Mouse (Mus musculus): ENCODE results near the gene P2rx6.

P2rx6 gene

DNA sequence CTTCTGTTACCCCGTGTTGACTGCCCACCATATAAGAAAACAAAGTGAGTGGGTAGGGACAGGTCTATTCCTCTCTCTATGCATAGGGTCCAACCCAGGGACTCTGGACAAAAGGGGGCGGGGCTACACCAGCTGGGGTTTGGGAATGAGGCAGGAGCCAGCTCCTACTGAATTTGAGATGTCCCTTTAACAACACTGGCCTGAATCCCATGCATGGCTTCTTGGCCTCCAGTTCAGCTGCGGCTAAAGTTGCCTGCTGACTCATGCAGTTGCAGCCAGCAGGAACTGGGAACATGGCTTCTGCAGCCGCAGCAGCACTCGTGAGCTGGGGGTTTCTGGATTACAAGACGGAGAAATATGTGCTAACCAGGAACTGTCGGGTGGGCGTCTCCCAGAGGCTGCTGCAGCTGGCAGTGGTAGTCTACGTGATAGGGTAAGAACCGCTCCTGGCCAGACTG is at the start of gene P2rx6:
Gene P2rx6, plus strand, starts transcription at position 135 of the 458 bp plus-strand sequence.
- no peak for DNase-seq (ENCODE audit: low spot score)

GRCm38 (mm10) chr16:17518910-17519309 is 42.8 kb upstream of the P2rx6 start:
- no peak for DNase-seq (ENCODE audit: low spot score)

DNA sequence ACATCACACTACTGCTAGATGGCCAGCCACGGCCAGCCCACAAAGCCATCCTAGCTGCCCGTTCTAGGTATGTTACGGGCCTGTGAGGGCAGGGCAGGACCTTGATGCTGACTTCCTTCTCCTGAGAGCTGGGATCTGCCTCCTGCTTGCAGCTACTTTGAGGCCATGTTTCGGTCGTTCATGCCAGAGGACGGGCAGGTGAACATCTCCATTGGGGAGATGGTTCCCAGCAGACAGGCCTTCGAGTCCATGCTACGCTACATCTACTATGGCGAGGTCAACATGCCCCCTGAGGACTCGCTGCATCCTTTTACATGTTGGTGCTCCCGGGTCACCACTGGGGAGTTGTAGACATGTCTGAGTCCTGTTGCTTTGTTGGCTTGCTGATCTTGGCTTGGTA is 37.5 kb upstream of the P2rx6 start:
- DNase-seq (ENCODE audit: low spot score): no peak

GRCm38 (mm10) chr16:17525524-17525923 is 36.2 kb upstream of the P2rx6 start:
- no peak for DNase-seq (ENCODE audit: low spot score)

- DNase-seq (ENCODE audit: low spot score): no peak
These were observed 35.5 kb upstream of the P2rx6 start for GRCm38 (mm10) chr16:17526223-17526622.

GRCm38 (mm10) chr16:17527606-17528005 is 34.1 kb upstream of the P2rx6 start:
- DNase-seq (ENCODE audit: low spot score): no peak

DNA sequence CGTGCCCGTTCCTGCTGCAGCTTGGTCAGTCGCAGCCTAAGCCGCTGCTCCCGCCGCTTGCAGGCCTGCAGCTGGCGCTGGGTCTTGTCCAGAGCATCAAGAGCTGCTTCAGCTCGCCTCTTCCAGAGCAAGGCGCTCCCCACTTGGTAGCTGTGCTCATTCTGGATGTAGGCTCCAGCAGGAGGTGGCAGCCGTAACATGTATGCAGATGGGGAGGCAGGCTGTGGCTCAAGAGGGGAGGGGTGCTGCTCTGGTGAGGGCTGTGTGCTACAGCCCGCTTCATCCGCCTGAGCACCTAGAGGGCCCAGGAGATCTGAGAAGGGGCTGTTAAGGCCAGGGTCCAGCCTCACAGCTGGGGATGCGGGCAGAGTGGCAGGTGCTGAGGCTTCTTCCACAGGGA is 33.4 kb upstream of the P2rx6 start:
- DNase-seq (ENCODE audit: low spot score): no peak

- no peak for DNase-seq (ENCODE audit: low spot score)
These were observed 31.6 kb upstream of the P2rx6 start for GRCm38 (mm10) chr16:17529981-17530586.

DNA sequence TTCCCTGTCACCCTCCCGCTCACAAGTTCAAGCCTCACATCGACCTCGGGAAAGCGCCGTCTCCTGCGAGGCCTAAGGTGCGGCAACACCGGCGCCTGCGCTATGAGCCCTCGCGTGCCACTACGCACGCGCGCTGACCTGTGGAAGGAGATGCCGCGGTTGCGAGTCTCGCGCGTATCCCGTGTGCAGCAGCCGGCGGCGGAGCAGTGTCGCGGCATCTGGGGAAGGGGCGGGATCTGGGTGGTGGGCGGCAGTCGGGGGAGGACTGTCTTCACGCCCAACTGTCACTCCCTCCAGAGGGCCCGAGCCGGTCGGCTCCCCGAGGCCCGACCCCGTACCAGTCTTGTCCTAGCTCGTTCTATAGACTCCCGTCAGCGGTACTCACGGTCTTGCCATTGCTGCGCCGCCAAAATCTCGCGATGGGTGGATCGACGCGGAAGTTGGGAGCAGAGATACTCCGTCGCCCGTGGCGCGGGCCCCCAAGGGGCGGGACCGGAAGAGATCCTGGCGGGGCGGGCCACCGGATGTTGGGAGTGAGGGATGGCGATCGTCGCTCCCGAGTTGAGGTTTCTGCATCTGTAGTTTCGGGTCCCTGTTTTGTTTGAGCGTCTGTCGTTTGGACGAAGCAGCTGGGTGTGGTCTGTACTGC is 30.9 kb upstream of the P2rx6 start, which contains the start of gene Thap7:
Gene Thap7, minus strand, starts transcription at position 497 of the 649 bp plus-strand sequence.
- DNase-seq (ENCODE audit: low spot score): peak; percentile 94

- DNase-seq (ENCODE audit: low spot score): no peak
These were observed 29.4 kb upstream of the P2rx6 start for GRCm38 (mm10) chr16:17532271-17532670.

DNA sequence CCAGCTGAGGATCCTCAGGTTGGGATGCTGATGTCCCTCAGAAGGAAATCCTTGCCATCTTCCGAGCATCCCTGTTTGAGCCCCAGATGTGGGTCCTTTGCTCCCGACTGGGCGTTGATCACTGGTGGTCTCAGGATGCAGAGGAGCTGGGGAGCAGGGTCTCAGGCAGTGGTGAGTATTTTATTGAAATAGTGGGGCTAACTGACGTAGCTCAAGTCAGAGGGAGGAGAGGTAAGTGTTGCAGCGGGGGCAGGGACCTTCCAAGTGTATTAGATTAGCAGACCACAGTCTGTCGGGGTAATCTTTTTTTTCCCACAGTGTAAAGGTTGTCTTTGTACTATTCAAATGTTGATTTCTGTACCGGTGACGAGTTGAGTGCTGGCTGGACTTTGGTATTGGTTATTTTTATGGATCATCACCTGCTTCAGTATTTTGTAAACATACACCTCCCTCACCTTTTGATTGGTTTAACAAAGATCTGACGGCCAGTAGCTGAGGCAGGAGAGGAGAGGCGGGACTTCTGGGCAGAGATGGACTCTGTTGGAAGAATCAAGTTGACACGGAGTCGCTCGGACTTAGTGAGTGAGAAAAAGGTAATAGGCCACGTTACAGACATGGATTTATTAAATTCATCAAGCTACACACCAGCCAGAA is 28.9 kb upstream of the P2rx6 start:
- DNase-seq (ENCODE audit: low spot score): no peak

DNA sequence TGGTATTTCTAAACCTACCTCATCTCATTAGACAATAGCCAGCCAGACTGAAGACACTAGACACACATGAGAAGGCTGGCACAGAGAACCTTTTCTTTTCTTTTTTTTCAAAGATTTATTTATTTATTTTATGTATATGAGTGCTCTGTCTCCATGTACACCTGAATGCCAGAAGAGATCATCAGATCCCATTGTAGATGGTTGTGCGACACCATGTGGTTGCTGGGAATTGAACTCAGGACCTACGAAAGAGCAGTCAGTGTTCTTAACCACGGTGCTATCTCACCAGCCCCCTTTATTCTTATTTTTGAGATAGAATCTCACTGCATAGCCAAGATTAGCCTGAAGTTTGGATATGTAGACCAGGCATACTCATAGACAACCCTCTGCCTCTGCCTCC is 25.1 kb upstream of the P2rx6 start:
- no peak for DNase-seq (ENCODE audit: low spot score)

DNA sequence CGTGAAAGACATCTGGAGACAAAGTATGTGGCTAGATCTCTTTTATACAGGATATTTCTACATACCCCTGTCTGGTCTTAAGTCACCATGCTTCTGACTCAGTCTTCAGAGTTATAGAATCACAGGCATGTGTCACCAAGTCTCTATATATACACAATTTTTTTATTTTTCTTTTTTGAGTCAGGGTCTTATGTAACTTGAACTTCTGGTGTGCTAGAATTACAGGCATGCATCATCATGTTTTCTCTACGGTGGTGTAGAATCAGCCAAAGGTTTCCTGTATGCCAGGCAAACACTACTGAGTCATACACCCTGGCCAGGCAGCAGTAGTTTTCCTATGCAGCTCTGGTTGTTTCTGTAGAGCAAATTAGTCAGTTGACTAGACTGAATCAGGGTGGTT is 19.1 kb upstream of the P2rx6 start:
- no peak for DNase-seq (ENCODE audit: low spot score)

DNA sequence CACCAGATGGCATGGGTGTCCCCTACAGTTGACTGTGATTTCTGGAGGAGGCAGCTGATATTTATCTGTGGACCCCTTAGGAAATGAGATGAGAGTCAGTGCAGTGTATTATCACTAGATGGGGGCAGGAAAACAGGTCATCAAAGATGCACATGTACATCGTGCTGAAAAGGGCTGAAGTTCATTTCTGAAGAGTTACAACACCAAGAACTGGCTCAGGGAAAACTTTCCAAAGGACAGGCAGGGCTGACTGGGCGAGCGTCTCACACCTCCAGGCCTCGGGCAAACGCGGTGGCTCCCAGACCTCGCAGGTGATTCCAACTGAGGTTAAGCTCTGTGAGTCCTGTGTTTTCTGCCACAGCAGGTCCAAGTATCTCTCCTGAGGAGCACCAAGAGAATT is 8.8 kb upstream of the P2rx6 start:
- no peak for DNase-seq (ENCODE audit: low spot score)

DNA sequence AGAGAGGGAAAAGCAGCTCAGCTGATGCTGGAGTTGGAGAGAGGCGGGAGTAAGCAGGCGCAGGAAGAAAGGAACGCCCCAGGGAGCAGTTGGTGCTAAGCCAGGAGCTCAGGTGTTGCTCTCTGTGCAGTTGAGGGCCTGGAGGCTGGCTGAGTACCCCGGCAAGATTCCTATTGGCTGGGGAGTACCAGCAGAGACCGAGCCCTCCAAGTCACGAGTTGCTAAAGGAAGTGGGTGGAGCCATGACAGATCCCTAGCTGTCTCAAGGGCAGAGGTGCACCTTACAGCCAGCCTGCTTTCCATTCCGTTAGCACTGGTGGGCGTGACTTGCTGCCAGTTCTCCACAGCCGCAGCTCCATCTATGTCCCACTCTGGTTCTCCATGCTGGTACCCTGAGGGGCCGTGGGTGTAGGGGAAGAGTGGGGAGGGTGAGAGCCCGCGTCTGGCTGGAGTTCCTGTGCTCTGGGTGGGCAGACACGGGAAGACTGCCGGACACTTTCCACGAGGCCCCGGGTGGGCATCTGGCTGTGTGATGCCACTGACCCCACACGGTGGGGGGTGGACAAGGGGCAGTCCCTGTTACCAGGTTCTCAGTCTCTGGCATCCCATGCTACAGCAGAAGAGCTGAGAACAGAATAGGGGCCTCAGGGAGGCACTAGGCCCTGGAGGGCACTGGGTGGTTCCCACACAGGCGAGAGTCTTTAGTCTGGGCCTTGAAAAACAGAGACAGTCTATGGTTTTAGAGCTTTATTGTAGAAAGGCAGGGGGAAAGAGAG is 7.6 kb upstream of the P2rx6 start:
- peak; percentile 63 for DNase-seq (ENCODE audit: low spot score)

- DNase-seq (ENCODE audit: low spot score): peak; percentile 12
These were observed 7.0 kb upstream of the P2rx6 start for GRCm38 (mm10) chr16:17554702-17555101.

DNA sequence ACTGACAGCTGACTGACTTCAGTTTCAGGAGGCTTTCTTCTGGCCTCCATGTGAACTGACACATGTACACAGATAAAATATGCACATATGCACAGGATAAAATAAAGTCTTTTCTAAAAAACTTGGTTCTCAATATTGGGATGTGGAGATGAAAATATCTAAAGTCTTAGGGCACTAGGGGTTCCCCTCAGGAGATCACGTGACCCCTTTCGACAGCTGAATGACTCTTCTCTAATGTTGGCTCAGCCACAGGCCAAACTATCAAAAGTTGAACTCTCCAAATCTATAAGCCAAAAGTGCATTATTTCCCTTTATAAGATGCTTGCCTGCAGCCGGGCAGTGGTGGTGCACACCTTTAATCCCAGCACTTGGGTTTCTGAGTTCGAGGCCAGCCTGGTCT is 5.5 kb upstream of the P2rx6 start:
- DNase-seq (ENCODE audit: low spot score): no peak

DNA sequence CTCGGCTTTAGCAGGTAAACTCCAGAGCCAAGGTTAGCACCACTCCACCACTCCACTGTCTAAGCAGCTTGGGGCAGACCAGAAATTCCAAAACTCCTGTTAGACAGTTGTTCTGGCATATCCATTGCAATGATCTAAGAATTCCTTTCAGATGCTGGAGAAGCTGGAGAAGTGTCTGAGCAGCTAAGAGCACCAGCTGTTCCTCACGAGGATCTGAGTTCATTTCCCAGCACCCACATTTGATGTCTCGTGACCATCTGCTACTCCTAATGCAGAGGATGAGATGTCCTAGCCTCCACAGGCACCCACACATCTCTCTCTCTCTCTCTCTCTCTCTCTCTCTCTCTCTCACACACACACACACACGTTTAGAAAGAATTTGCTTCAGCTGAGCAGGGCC is 4.8 kb upstream of the P2rx6 start:
- DNase-seq (ENCODE audit: low spot score): no peak

GRCm38 (mm10) chr16:17557947-17558480 is 3.7 kb upstream of the P2rx6 start:
- DNase-seq (ENCODE audit: low spot score): peak; percentile 62

GRCm38 (mm10) chr16:17558811-17559210 is 2.9 kb upstream of the P2rx6 start:
- no peak for DNase-seq (ENCODE audit: low spot score)

GRCm38 (mm10) chr16:17559396-17560027 is 2.2 kb upstream of the P2rx6 start:
- DNase-seq (ENCODE audit: low spot score): no peak
